Mouse (Mus musculus) spleen, adult 2 months (tissue): ENCODE results near the gene Rps6kb1. TPM values are rescaled to one million over a fixed set of nuclear protein-coding genes. Genes with fewer than 3 reads are reported as not detected.
A peak's percentile ranks its signal among the peaks of the same experiment; 100 is the strongest.

Experiments used
- DNase-seq, 2 experiments: peaks; one replicate each; pipeline versions ENCODE4 v3.0.0 to v3.0.0-alpha.2; 2012 to 2021; ENCODE audit warnings: low spot score in 2 of 2, low read depth in 1 of 2
- H3K27ac ChIP-seq: fragments of 200-500 bp; 2 replicates; pipeline ENCODE4 v1.5.1; 2012; ENCODE audit warnings: low read length, inconsistent platforms; ENCODE audit not compliant: insufficient read depth
- H3K27me3 ChIP-seq: fragments of 200-500 bp; 2 replicates; pipeline ENCODE4 v1.6.1; 2012; ENCODE audit warnings: mild to moderate bottlenecking, moderate library complexity, low read length, inconsistent platforms; ENCODE audit not compliant: control insufficient read depth, insufficient read depth
- H3K36me3 ChIP-seq: fragments of 200-500 bp; 2 replicates; pipeline ENCODE4 v1.6.1; 2012; ENCODE audit warnings: mild to moderate bottlenecking, low read length, inconsistent platforms; ENCODE audit not compliant: control insufficient read depth, insufficient read depth
- H3K4me1 ChIP-seq: fragments of 200-500 bp; 2 replicates; pipeline ENCODE4 v1.6.1; 2011; ENCODE audit warnings: inconsistent platforms; ENCODE audit not compliant: control insufficient read depth, insufficient read depth, insufficient read length
- H3K4me3 ChIP-seq: fragments of 200-500 bp; 2 replicates; pipeline ENCODE4 v1.5.1; 2011; ENCODE audit warnings: mild to moderate bottlenecking, inconsistent platforms; ENCODE audit not compliant: insufficient read depth, insufficient read length; ENCODE audit errors: extremely low read depth
- CTCF ChIP-seq: fragments of 200-500 bp; IDR thresholded peaks from 2 replicates; pipeline ENCODE4 v1.5.1; 2011; ENCODE audit warnings: mild to moderate bottlenecking, inconsistent platforms; ENCODE audit not compliant: insufficient read depth, insufficient read length, insufficient replicate concordance; ENCODE audit errors: extremely low read depth
- POLR2A ChIP-seq: fragments of 200-500 bp; IDR thresholded peaks from 2 replicates; pipeline ENCODE4 v1.6.1; 2011; ENCODE audit warnings: low read depth, low read length, inconsistent platforms
- WGBS: fragments of 180-500 bp; shearing (Covaris S2); methylation state at CpG from one replicate; pipeline ENCODE4 v1.1.7; 2018; 5-methylcytosine and 5-hydroxymethylcytosine counted together
- polyA plus RNA-seq: library from polyadenylated mRNA; depleted of rRNA; stranded (reverse); fragments of >200 nt; gene quantifications from 2 replicates; pipeline ENCODE4 v1.2.3, GENCODE M21; 2012

Rps6kb1 gene
- polyA plus RNA-seq, 1 experiment: 5.9 TPM

GRCm38 (mm10) chr11:86568425-86568824, 23.8 kb upstream of the Rps6kb1 start:
- Histone ChIP-seq H3K27ac (no peak overlapping the region), H3K27me3 (no peaks in the 10 kb centered on the region), H3K4me1 (no peaks in the 10 kb centered on the region), H3K36me3 (peaks cover 3% of the 10 kb centered on the region; the same call in 1 of the 2 replicates), H3K4me3 (no peak overlapping the region)
- no peak for DNase-seq
- WGBS: 46% methylated on average over 3 of the region's 3 CpGs
- no peak for TF ChIP-seq POLR2A
- TF ChIP-seq CTCF: no peak

- Histone ChIP-seq H3K27me3 (no peaks in the 10 kb centered on the region), H3K4me3 (no peak overlapping the region), H3K4me1 (peaks cover 3% of the 10 kb centered on the region; the same call in 1 of the 2 replicates), H3K36me3 (peaks cover 16% of the 10 kb centered on the region), H3K27ac (no peak overlapping the region)
- no peak for DNase-seq
- TF ChIP-seq POLR2A: no peak
- TF ChIP-seq CTCF: no peak
- WGBS: 66% methylated on average over 4 of the region's 4 CpGs
These were observed 13.7 kb upstream of the Rps6kb1 start for GRCm38 (mm10) chr11:86558258-86558657.

GRCm38 (mm10) chr11:86553525-86553924, 8.9 kb upstream of the Rps6kb1 start:
- 82% methylated on average over 6 of the region's 6 CpGs for WGBS
- Histone ChIP-seq H3K4me1 (peaks cover 3% of the 10 kb centered on the region; the same call in 1 of the 2 replicates), H3K27me3 (no peaks in the 10 kb centered on the region), H3K36me3 (peaks cover 14% of the 10 kb centered on the region), H3K4me3 (no peak overlapping the region), H3K27ac (no peak overlapping the region)
- no peak for DNase-seq
- no peak for TF ChIP-seq POLR2A
- TF ChIP-seq CTCF: no peak

- Histone ChIP-seq H3K27ac (no peak overlapping the region), H3K4me3 (no peak overlapping the region), H3K36me3 (peaks cover 3% of the 10 kb centered on the region), H3K27me3 (no peaks in the 10 kb centered on the region), H3K4me1 (peaks cover 3% of the 10 kb centered on the region)
- TF ChIP-seq CTCF (no peak), POLR2A (no peak)
- WGBS: 100% methylated on average over 1 of the region's 1 CpGs
- peak in 1 of 2 experiments; percentile 19 for DNase-seq
These were observed 2.8 kb upstream of the Rps6kb1 start for GRCm38 (mm10) chr11:86547412-86547811.

- 70% methylated on average over 8 of the region's 8 CpGs for WGBS
- H3K4me3 ChIP-seq: peak overlapping the region; percentile 81
- no peak for TF ChIP-seq POLR2A
- TF ChIP-seq CTCF: no peak
- H3K27me3 ChIP-seq: no peaks in the 10 kb centered on the region
- peaks cover 3% of the 10 kb centered on the region for H3K4me1 ChIP-seq
- no peak for DNase-seq
- peaks cover 2% of the 10 kb centered on the region; the same call in 1 of the 2 replicates for H3K36me3 ChIP-seq
- no peak overlapping the region for H3K27ac ChIP-seq
These were observed 951 bp upstream of the Rps6kb1 start for GRCm38 (mm10) chr11:86545556-86545955.

GRCm38 (mm10) chr11:86543960-86544638, 506 bp downstream of the Rps6kb1 start:
- peak in 1 of 2 experiments; percentile 32 for DNase-seq
- no peaks in the 10 kb centered on the region for H3K27me3 ChIP-seq
- under 1% methylated on average over 50 of the region's 50 CpGs for WGBS
- peaks cover 3% of the 10 kb centered on the region for H3K4me1 ChIP-seq
- peaks cover under 1% of the 10 kb centered on the region; the same call in 1 of the 2 replicates for H3K36me3 ChIP-seq
- H3K27ac ChIP-seq: peak overlapping the region; percentile 78
- TF ChIP-seq CTCF (no peak), POLR2A (no peak)
- peak overlapping the region; percentile 87 for H3K4me3 ChIP-seq

GRCm38 (mm10) chr11:86542851-86543250, 1.8 kb downstream of the Rps6kb1 start:
- Histone ChIP-seq H3K36me3 (no peaks in the 10 kb centered on the region; the same call in 1 of the 2 replicates), H3K27ac (no peak overlapping the region), H3K27me3 (no peaks in the 10 kb centered on the region), H3K4me3 (no peak overlapping the region; the same call in 1 of the 2 replicates), H3K4me1 (peaks cover 5% of the 10 kb centered on the region)
- TF ChIP-seq POLR2A: no peak
- TF ChIP-seq CTCF: no peak
- no peak for DNase-seq
- 86% methylated on average over 1 of the region's 1 CpGs for WGBS

GRCm38 (mm10) chr11:86540476-86540845, 4.1 kb downstream of the Rps6kb1 start:
- 79% methylated on average over 2 of the region's 2 CpGs for WGBS

More at GRCm38 (mm10) chr11:86540476-86540845, 4.1 kb downstream of the Rps6kb1 start:
- no peaks in the 10 kb centered on the region; the same call in 1 of the 2 replicates for H3K36me3 ChIP-seq
- H3K27me3 ChIP-seq: no peaks in the 10 kb centered on the region
- H3K4me1 ChIP-seq: peaks cover 3% of the 10 kb centered on the region
- H3K27ac ChIP-seq: no peak overlapping the region
- H3K4me3 ChIP-seq: no peak overlapping the region
- no peak for DNase-seq
- no peak for TF ChIP-seq CTCF
- no peak for TF ChIP-seq POLR2A
